Mouse (Mus musculus): Measurements from ENCODE around the gene Tex35. TPM values are rescaled to one million over a fixed set of nuclear protein-coding genes. Genes with fewer than 3 reads are reported as not detected.

The Tex35 gene
- polyA plus RNA-seq, 1 experiment = not detected

GRCm38 (mm10) chr1:157074371-157074770, 34.1 kb downstream of the Tex35 start:
- Histone ChIP-seq H3K4me3 (ENCODE audit: low read depth, low read length) (no peak overlapping the region), H3K9ac (ENCODE audit: low read depth, poor library complexity, severe bottlenecking) (no peak overlapping the region), H3K27ac (ENCODE audit: insufficient read depth, low read length) (no peak overlapping the region), H3K36me3 (ENCODE audit: control insufficient read depth, insufficient read depth, low read length, poor library complexity, severe bottlenecking) (no peaks in the 10 kb centered on the region), H3K27me3 (ENCODE audit: control insufficient read depth, insufficient read depth, low read length, poor library complexity, severe bottlenecking) (no peaks in the 10 kb centered on the region), H3K4me1 (ENCODE audit: control insufficient read depth, insufficient read depth, low read length) (no peaks in the 10 kb centered on the region), H3K9me3 (replicated peaks; ENCODE audit: control insufficient read depth, insufficient read depth, low read length, poor library complexity, severe bottlenecking) (no peaks in the 10 kb centered on the region)
- no peak for TF ChIP-seq POLR2A (IDR thresholded peaks at IDR 0.05; ENCODE audit: insufficient read depth, low read length)
- no peak for TF ChIP-seq CTCF (IDR thresholded peaks at IDR 0.05; ENCODE audit: low read depth, low read length)

DNA sequence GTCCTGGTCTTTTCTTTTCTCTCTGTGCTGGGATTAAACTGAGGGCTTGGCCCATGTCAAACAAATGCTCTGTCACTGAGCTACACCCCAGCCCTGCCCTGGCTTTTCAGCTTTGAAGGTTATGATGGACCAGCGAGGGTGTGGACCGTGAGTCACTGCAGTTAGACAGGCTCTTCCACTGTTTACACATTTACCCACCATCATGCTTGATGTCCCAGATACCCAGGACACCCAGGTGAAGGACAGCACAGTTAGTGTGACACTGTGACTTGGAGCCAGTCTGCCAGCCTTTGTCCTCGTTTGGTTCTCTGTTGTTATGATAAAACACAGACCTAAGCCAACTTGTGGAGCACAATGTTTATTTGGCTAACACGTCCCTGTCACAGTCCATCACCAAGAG, 34.9 kb downstream of the Tex35 start:
- Histone ChIP-seq H3K4me1 (ENCODE audit: control insufficient read depth, insufficient read depth, low read length) (no peaks in the 10 kb centered on the region), H3K4me3 (ENCODE audit: low read depth, low read length) (no peak overlapping the region), H3K27ac (ENCODE audit: insufficient read depth, low read length) (no peak overlapping the region), H3K36me3 (ENCODE audit: control insufficient read depth, insufficient read depth, low read length, poor library complexity, severe bottlenecking) (no peaks in the 10 kb centered on the region), H3K9ac (ENCODE audit: low read depth, poor library complexity, severe bottlenecking) (no peak overlapping the region), H3K9me3 (replicated peaks; ENCODE audit: control insufficient read depth, insufficient read depth, low read length, poor library complexity, severe bottlenecking) (no peaks in the 10 kb centered on the region), H3K27me3 (ENCODE audit: control insufficient read depth, insufficient read depth, low read length, poor library complexity, severe bottlenecking) (no peaks in the 10 kb centered on the region)
- TF ChIP-seq CTCF (IDR thresholded peaks at IDR 0.05; ENCODE audit: low read depth, low read length) (no peak), EP300 (IDR thresholded peaks at IDR 0.05; ENCODE audit: insufficient read depth, low read depth, low read length) (no peak), POLR2A (IDR thresholded peaks at IDR 0.05; ENCODE audit: insufficient read depth, low read length) (no peak)

- H3K4me3 ChIP-seq (ENCODE audit: low read depth, low read length) = no peak overlapping the region
- H3K36me3 ChIP-seq (ENCODE audit: control insufficient read depth, insufficient read depth, low read length, poor library complexity, severe bottlenecking) = no peaks in the 10 kb centered on the region
- TF ChIP-seq EP300 (IDR thresholded peaks at IDR 0.05; ENCODE audit: insufficient read depth, low read depth, low read length) (no peak), POLR2A (IDR thresholded peaks at IDR 0.05; ENCODE audit: insufficient read depth, low read length) (no peak), CTCF (IDR thresholded peaks at IDR 0.05; ENCODE audit: low read depth, low read length) (no peak)
- no peaks in the 10 kb centered on the region for H3K9me3 ChIP-seq (replicated peaks; ENCODE audit: control insufficient read depth, insufficient read depth, low read length, poor library complexity, severe bottlenecking)
- H3K4me1 ChIP-seq (ENCODE audit: control insufficient read depth, insufficient read depth, low read length) = no peaks in the 10 kb centered on the region
- no peak overlapping the region for H3K9ac ChIP-seq (ENCODE audit: low read depth, poor library complexity, severe bottlenecking)
- no peaks in the 10 kb centered on the region for H3K27me3 ChIP-seq (ENCODE audit: control insufficient read depth, insufficient read depth, low read length, poor library complexity, severe bottlenecking)
- no peak overlapping the region for H3K27ac ChIP-seq (ENCODE audit: insufficient read depth, low read length)
Measured at GRCm38 (mm10) chr1:157069181-157069828, 39.2 kb downstream of the Tex35 start.

GRCm38 (mm10) chr1:157068316-157068715, 40.2 kb downstream of the Tex35 start:
- H3K9me3 ChIP-seq (replicated peaks; ENCODE audit: control insufficient read depth, insufficient read depth, low read length, poor library complexity, severe bottlenecking) = no peaks in the 10 kb centered on the region
- TF ChIP-seq CTCF (IDR thresholded peaks at IDR 0.05; ENCODE audit: low read depth, low read length) = no peak
- TF ChIP-seq POLR2A (IDR thresholded peaks at IDR 0.05; ENCODE audit: insufficient read depth, low read length) = no peak
- no peak for TF ChIP-seq EP300 (IDR thresholded peaks at IDR 0.05; ENCODE audit: insufficient read depth, low read depth, low read length)
- H3K27ac ChIP-seq (ENCODE audit: insufficient read depth, low read length) = no peak overlapping the region
- H3K27me3 ChIP-seq (ENCODE audit: control insufficient read depth, insufficient read depth, low read length, poor library complexity, severe bottlenecking) = no peaks in the 10 kb centered on the region
- no peak overlapping the region for H3K9ac ChIP-seq (ENCODE audit: low read depth, poor library complexity, severe bottlenecking)
- no peaks in the 10 kb centered on the region for H3K4me1 ChIP-seq (ENCODE audit: control insufficient read depth, insufficient read depth, low read length)
- no peak overlapping the region for H3K4me3 ChIP-seq (ENCODE audit: low read depth, low read length)
- H3K36me3 ChIP-seq (ENCODE audit: control insufficient read depth, insufficient read depth, low read length, poor library complexity, severe bottlenecking) = no peaks in the 10 kb centered on the region

GRCm38 (mm10) chr1:157065819-157066730, 42.4 kb downstream of the Tex35 start:
- Histone ChIP-seq H3K27me3 (ENCODE audit: control insufficient read depth, insufficient read depth, low read length, poor library complexity, severe bottlenecking) (no peaks in the 10 kb centered on the region), H3K4me3 (ENCODE audit: low read depth, low read length) (no peak overlapping the region), H3K9me3 (replicated peaks; ENCODE audit: control insufficient read depth, insufficient read depth, low read length, poor library complexity, severe bottlenecking) (no peaks in the 10 kb centered on the region), H3K27ac (ENCODE audit: insufficient read depth, low read length) (no peak overlapping the region), H3K4me1 (ENCODE audit: control insufficient read depth, insufficient read depth, low read length) (no peaks in the 10 kb centered on the region), H3K9ac (ENCODE audit: low read depth, poor library complexity, severe bottlenecking) (no peak overlapping the region), H3K36me3 (ENCODE audit: control insufficient read depth, insufficient read depth, low read length, poor library complexity, severe bottlenecking) (no peaks in the 10 kb centered on the region)
- no peak for TF ChIP-seq POLR2A (IDR thresholded peaks at IDR 0.05; ENCODE audit: insufficient read depth, low read length)
- TF ChIP-seq EP300 (IDR thresholded peaks at IDR 0.05; ENCODE audit: insufficient read depth, low read depth, low read length) = no peak
- TF ChIP-seq CTCF (IDR thresholded peaks at IDR 0.05; ENCODE audit: low read depth, low read length) = no peak
